Mouse (Mus musculus) forebrain, embryonic 16.5 days (tissue): ENCODE data around the gene Fam118a. TPM values are rescaled to one million over a fixed set of nuclear protein-coding genes. Genes with fewer than 3 reads are reported as not detected.
"Not testable (repeated sequence)": the region's sequence is repeated elsewhere in the genome, so short reads cannot be mapped to it uniquely, and the experiment has no call there.

Experiments used
- ATAC-seq: fragments of 200-750 bp; cut with Nextera tagmentation; 2 replicates; pipeline ENCODE4 v1.8.0; 2017; ENCODE audit warnings: mild to moderate bottlenecking, moderate library complexity
- H3K27ac ChIP-seq: fragments of 300-500 bp; sonication (generic); 2 replicates; pipeline ENCODE4 v1.5.1; 2014; ENCODE audit warnings: low read length, control low read depth
- H3K27me3 ChIP-seq: fragments of 300-500 bp; sonication (generic); replicated peaks from 2 replicates; pipeline ENCODE4 v1.6.1; 2014; ENCODE audit warnings: low read length; ENCODE audit not compliant: control insufficient read depth, insufficient read depth
- H3K36me3 ChIP-seq: fragments of 300-500 bp; sonication (generic); 2 replicates; pipeline ENCODE4 v1.6.1; 2014; ENCODE audit not compliant: control insufficient read depth, insufficient read depth
- H3K4me1 ChIP-seq: fragments of 300-500 bp; sonication (generic); replicated peaks from 2 replicates; pipeline ENCODE4 v1.6.1; 2014; ENCODE audit warnings: low read length; ENCODE audit not compliant: control insufficient read depth, insufficient read depth
- H3K4me2 ChIP-seq: fragments of 300-500 bp; sonication (generic); 2 replicates; pipeline ENCODE4 v1.6.1; 2014; ENCODE audit warnings: mild to moderate bottlenecking, low read length, control low read depth
- H3K4me3 ChIP-seq: fragments of 300-500 bp; sonication (generic); replicated peaks from 2 replicates; pipeline ENCODE4 v1.5.1; 2014; ENCODE audit warnings: mild to moderate bottlenecking, low read length, control low read depth
- H3K9ac ChIP-seq: fragments of 300-500 bp; sonication (generic); replicated peaks from 2 replicates; pipeline ENCODE4 v1.6.1; 2014; ENCODE audit warnings: low read depth, low read length, control low read depth
- H3K9me3 ChIP-seq: fragments of 300-500 bp; sonication (generic); 2 replicates; pipeline ENCODE4 v1.6.1; 2016; ENCODE audit warnings: low read length; ENCODE audit not compliant: control insufficient read depth
- WGBS: fragments of 180-500 bp; shearing (Covaris S2); extraction: QIAGEN DNeasy Blood & Tissue Kit; methylation state at CpG from one replicate; pipeline ENCODE4 v1.1.7; 2014; 5-methylcytosine and 5-hydroxymethylcytosine counted together
- polyA plus RNA-seq: library from polyadenylated mRNA; unstranded; fragments of >200 nt; fragmentation: Nextera tagmentation; extraction: Ambion mirVana; gene quantifications from 2 replicates; pipeline ENCODE4 v1.2.1, GENCODE M21; 2015

The Fam118a gene
- polyA plus RNA-seq, 1 experiment from 2014 or later = 35.3 TPM

DNA sequence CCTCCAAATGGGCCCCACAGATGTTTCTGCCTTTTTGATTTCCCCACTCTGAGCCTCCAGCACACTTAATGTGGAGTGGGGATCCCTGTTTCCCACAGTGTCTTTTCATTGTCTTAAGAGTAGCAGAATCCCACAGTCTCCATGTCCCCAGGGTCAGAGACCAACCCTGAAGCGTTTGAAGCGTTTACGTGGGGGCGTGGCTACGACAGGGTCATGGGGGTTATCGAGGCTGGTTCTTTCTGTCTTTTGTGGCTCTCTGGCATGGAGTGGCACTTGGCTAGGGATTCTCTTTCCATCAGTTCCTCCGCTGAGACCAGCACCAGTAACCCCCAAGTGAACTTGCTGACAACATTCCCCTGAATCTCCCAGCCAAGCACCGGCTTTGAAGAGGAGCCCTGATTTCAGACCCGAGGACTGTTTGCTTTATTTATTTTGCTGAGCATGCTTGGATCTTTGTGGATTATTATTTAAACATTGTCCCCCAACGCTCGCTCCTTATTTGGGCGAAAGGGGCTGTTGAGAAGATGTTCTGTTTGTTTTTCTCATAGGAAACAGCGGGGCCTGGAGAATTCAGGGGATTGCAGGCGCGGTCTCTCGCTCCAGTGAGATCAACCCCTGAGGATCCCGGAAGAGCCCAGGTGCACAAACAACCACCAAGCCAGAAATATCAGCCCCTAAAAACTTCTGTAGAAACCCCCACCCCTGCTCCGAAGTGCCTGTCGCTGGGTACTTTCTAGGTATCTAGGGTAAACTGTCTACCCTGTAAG, 16.7 kb upstream of the Fam118a start:
- 52% methylated on average over 19 of the region's 19 CpGs for WGBS
- no peaks in the 10 kb centered on the region for H3K9me3 ChIP-seq
- no peaks in the 10 kb centered on the region for H3K27me3 ChIP-seq
- no peaks in the 10 kb centered on the region for H3K36me3 ChIP-seq
- H3K4me2 ChIP-seq = no peak overlapping the region
- no peak overlapping the region for H3K9ac ChIP-seq
- H3K4me3 ChIP-seq = no peak overlapping the region
- peak overlapping the region; percentile 14; the same call in 1 of the 2 replicates for H3K27ac ChIP-seq
- H3K4me1 ChIP-seq = peaks cover 14% of the 10 kb centered on the region
- no peak for ATAC-seq

DNA sequence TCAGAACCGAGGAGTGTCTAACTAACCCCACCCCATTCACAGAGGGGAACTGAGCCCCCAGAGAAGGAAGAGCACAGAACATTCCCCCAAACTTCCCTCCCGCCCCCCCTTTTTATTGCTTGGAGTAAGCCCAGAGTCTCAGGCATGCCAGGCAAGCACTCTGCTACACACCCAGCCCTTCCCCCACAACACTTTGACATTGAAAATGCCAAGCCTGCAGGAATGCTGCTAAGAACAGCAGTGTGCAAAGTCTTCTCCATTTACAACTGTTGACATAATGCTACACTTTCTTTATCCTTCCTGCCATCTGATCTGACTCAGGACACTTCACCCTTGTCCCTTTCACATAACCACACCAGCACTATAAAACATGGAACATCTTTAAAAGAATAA, 16.1 kb upstream of the Fam118a start:
- ATAC-seq = no peak
- WGBS = 46% methylated on average over 2 of the region's 2 CpGs
- no peaks in the 10 kb centered on the region for H3K27me3 ChIP-seq
- no peaks in the 10 kb centered on the region for H3K36me3 ChIP-seq
- H3K4me3 ChIP-seq = no peak overlapping the region
- H3K27ac ChIP-seq = peak overlapping the region; percentile 59
- no peak overlapping the region for H3K9ac ChIP-seq
- no peak overlapping the region for H3K4me2 ChIP-seq
- H3K4me1 ChIP-seq = peaks cover 15% of the 10 kb centered on the region
- no peaks in the 10 kb centered on the region for H3K9me3 ChIP-seq

DNA sequence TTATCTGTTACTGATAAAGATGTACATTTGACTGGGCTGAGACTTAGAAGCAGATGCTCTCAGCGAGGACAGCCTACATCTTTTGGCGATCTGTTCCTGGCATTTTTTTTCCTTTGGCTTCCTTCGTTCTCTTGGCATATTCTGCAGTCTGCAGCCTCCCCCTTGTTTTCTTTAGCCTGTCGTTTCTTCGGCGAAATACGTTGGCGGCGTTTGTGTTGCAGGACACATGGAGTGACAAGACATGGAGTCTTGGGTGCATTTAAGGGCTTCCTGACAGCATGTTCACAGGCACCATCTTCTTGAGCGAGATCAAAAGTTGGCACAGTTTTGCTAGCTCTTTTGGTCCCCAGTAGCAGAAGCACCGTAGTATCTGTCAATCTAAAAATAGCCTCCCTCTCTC, 13.0 kb upstream of the Fam118a start:
- peak; percentile 50 for ATAC-seq
- peak overlapping the region; percentile 67 for H3K27ac ChIP-seq
- no peaks in the 10 kb centered on the region for H3K27me3 ChIP-seq
- peaks cover 15% of the 10 kb centered on the region for H3K4me1 ChIP-seq
- no peak overlapping the region for H3K4me3 ChIP-seq
- H3K9ac ChIP-seq = no peak overlapping the region
- WGBS = 53% methylated on average over 11 of the region's 11 CpGs
- no peaks in the 10 kb centered on the region for H3K36me3 ChIP-seq
- no peak overlapping the region for H3K4me2 ChIP-seq
- H3K9me3 ChIP-seq = no peaks in the 10 kb centered on the region

DNA sequence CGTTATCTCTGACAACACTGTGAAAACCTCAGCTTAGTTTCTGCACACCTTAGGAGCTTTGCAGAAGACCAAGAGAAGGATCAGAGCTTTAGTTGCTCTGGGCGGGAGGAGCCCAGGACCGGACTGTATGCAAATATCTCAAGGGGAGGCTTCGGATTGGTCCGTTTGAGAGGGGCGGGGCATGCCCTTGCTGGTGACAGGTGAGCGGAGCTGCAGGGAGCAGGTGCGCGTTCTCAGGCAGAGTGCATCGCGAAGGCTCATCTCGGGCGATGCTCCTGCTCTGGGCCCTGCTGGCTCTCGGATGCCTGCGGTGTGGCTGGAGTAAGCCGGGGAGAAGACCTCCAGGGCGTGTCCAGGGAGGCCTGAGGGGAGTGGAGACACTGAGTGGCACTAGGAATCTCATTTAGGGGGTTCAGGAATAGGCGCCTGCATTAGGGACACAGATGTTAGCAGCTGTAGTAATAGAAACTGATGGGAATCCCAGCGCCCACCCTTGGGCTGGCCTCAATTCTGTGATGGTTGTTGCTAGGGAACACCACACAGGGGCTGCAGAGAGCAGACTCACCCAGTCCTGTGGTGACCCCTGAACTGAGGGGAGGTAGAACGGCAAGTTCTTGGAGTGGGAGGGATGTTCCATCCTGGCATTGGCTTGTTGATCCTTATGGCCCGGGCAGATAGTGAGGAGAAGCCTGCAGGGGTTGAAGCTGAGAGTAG, 11.6 kb upstream of the Fam118a start, which contains the start of gene Upk3a:
Gene Upk3a (plus strand): TSS at position 191 of the 714 bp plus-strand sequence.
- no peaks in the 10 kb centered on the region for H3K9me3 ChIP-seq
- H3K4me1 ChIP-seq = peaks cover 14% of the 10 kb centered on the region
- H3K27ac ChIP-seq = peak within 1 kb of the TSS; percentile 69
- no peaks in the 10 kb centered on the region for H3K36me3 ChIP-seq
- H3K27me3 ChIP-seq = no peaks in the 10 kb centered on the region
- WGBS = 13% methylated on average over 16 of the region's 21 CpGs
- no peak within 1 kb of the TSS for H3K4me3 ChIP-seq
- H3K4me2 ChIP-seq = peak within 1 kb of the TSS; percentile 28; the same call in 1 of the 2 replicates
- no peak for ATAC-seq
- H3K9ac ChIP-seq = no peak within 1 kb of the TSS

DNA sequence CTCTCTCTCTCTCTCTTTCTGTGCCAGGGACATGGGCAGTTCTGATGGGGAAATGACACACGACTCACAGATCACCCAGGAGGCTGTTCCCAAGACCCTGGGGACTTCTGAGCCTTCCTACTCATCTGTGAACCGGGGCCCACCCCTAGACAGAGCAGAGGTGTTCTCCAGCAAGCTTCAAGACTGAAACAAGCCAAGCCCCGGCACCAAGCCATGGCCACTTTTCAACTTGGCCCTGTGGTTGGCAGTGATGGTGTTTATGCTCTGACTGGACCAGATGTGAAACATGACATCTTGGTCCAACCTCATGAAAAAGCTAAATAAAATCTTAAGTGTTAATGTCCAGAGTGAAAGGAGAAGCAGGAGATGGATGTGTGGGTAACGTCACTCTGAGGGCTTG, 6.5 kb upstream of the Fam118a start:
- H3K9ac ChIP-seq = no peak overlapping the region
- no peak for ATAC-seq
- no peak overlapping the region for H3K4me3 ChIP-seq
- 70% methylated on average over 4 of the region's 4 CpGs for WGBS
- H3K4me1 ChIP-seq = no peaks in the 10 kb centered on the region
- H3K27ac ChIP-seq = no peak overlapping the region
- H3K9me3 ChIP-seq = no peaks in the 10 kb centered on the region
- H3K36me3 ChIP-seq = no peaks in the 10 kb centered on the region
- no peaks in the 10 kb centered on the region for H3K27me3 ChIP-seq
- H3K4me2 ChIP-seq = no peak overlapping the region

DNA sequence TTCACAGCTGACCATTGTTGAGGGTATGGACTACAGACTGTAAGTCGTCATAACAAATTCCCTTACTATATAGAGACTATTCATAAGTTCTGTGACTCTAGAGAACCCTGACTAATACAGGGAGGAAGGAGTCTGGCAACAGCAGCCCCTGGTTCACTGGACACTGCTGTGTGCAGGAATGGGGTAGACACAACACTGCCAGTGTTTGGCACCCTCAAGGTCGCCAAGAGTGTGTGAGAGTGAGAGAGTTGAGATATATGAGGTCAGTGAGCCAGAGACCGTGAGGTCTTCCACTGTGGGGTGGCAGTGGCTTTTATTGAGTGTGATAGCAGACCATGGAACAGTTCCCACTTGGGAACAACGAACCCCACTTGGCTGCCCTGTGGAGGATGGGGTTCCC, 2.6 kb upstream of the Fam118a start:
- Histone ChIP-seq H3K9me3 (no peaks in the 10 kb centered on the region), H3K27ac (no peak overlapping the region), H3K4me2 (no peak overlapping the region), H3K4me3 (no peak overlapping the region), H3K4me1 (no peaks in the 10 kb centered on the region), H3K36me3 (no peaks in the 10 kb centered on the region), H3K27me3 (no peaks in the 10 kb centered on the region), H3K9ac (no peak overlapping the region)
- ATAC-seq = no peak
- WGBS = 79% methylated on average over 4 of the region's 4 CpGs

DNA sequence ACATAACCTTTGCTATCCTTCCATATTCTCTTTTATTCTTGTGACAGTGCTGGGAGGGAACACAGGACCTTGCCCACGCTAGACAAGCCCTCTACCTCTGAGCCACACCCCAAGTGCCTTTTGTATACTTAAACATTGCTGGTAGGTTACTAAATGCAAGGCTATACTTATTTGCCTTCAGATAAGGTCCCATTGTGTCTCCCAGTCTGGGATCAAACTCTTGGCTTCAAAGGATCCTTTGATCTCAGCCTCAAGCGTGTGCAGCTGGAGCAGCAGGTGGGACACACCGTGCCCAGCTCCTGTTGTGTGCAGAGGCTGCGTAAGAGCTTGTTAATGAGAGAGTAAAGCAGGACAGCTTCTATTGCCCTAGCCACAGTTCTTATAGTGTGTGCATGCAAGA, 1.0 kb upstream of the Fam118a start:
- Histone ChIP-seq H3K4me1 (no peaks in the 10 kb centered on the region), H3K27ac (no peak overlapping the region), H3K36me3 (no peaks in the 10 kb centered on the region), H3K9me3 (no peaks in the 10 kb centered on the region), H3K27me3 (no peaks in the 10 kb centered on the region), H3K4me3 (no peak overlapping the region), H3K4me2 (no peak overlapping the region), H3K9ac (no peak overlapping the region)
- 36% methylated on average over 4 of the region's 4 CpGs for WGBS
- no peak for ATAC-seq

DNA sequence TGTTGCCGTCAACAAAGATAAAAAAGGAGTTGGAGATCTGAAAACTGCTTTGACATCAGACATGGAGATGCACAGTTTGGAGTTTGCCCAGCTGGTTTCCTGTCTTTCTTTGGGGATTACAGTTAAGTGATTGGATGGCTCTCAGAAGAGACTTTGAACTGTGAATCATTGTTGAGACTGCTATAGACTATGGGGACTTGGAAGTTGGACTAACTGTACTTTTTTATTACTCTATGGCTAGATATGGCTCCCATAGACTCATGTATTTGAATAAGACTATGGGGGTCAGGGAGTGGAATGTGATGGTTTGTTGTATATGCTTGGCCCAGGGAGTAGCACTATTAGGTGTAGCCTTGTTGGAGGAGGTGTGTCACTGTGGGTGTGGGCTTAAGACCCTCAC, 1.9 kb downstream of the Fam118a start:
- not testable (repeated sequence) for H3K4me1 ChIP-seq, H3K9ac ChIP-seq, H3K36me3 ChIP-seq, H3K27ac ChIP-seq, ATAC-seq, H3K4me2 ChIP-seq, H3K4me3 ChIP-seq, H3K27me3 ChIP-seq, H3K9me3 ChIP-seq
- 91% methylated on average over 1 of the region's 1 CpGs for WGBS

DNA sequence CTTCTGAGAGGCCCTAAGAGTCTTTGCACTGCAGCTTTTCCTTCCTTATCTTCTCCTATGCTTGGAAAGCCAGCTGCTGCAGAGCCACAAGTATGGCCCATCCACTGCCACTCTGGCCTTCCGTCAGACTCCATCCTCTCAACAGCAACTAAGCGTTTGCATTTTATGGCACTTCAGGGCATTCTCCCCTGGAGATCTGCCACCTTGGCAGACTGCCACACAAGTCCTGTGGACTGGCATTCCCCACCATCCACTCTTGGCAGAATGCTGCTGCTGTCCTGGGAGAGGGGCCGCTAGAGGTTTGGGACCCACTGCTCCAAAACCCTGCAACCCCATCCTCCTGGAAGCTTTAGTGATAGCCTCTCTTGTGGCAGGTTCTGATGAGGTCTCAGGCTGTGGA, 3.1 kb downstream of the Fam118a start:
- peaks cover 3% of the 10 kb centered on the region; the same call in 1 of the 2 replicates for H3K27me3 ChIP-seq
- no peaks in the 10 kb centered on the region for H3K9me3 ChIP-seq
- H3K4me2 ChIP-seq = no peak overlapping the region
- no peak overlapping the region for H3K4me3 ChIP-seq
- no peaks in the 10 kb centered on the region for H3K36me3 ChIP-seq
- H3K27ac ChIP-seq = no peak overlapping the region
- H3K9ac ChIP-seq = no peak overlapping the region
- peaks cover 7% of the 10 kb centered on the region for H3K4me1 ChIP-seq
- 39% methylated on average over 3 of the region's 3 CpGs for WGBS
- no peak for ATAC-seq
